Comparison of ENCODE assay signal across 8 mouse cellular contexts in genomic region chr17:83020576-83020975, GRCm38 (mm10).
DNase-seq lines count a peak whose midpoint lies in the region; ATAC-seq and TF ChIP-seq lines count a peak whose summit lies in the region.

No protein-coding gene starts in this region.

- H3K36me3 ChIP-seq in forebrain, postnatal 0 days (ENCODE audit: insufficient read depth) = no peaks in the 10 kb centered on the region
- H3K36me3 ChIP-seq in forebrain, embryonic 10.5 days (replicated peaks) = no peaks in the 10 kb centered on the region

- H3K9ac ChIP-seq in forebrain, postnatal 0 days = no peak overlapping the region

- peak; percentile 29; the same call in 1 of the 2 replicates for ATAC-seq in forebrain, postnatal 0 days
- ATAC-seq in activated CD4-positive, CD25-positive, alpha-beta regulatory T cell, adult 4 months = no peak

- intact Hi-C loops in left cerebral cortex, postnatal 36 days (cut with DNase I) = loop anchor here (10.0 kb wide), 1 partner anchor 834 kb away; no protein-coding TSS in a partner anchor

- no peaks in the 10 kb centered on the region for H3K27me3 ChIP-seq in forebrain, postnatal 0 days (ENCODE audit: insufficient read depth, low read length)
- no peaks in the 10 kb centered on the region; the same call in 1 of the 2 replicates for H3K27me3 ChIP-seq in forebrain, embryonic 10.5 days (ENCODE audit: poor library complexity, severe bottlenecking)

- DNase-seq in forebrain, postnatal 0 days = no peak
- no peak for DNase-seq in forebrain, embryonic 10.5 days (ENCODE audit: extremely low spot score, low spot score)
- DNase-seq in NIH3T3 (ENCODE audit: low read depth) = peak; percentile 40
- peak; percentile 78 for DNase-seq in gastrocnemius, adult 18-20 months (ENCODE audit: low spot score)
- DNase-seq in kidney, postnatal 10 days = peak; percentile 88
- DNase-seq in testis, postnatal 14 days (ENCODE audit: low spot score) = peak; percentile 78
- DNase-seq in left cerebral cortex, postnatal 36 days (ENCODE audit: low spot score in 2 of 2) = no peak

- no peak overlapping the region for H3K27ac ChIP-seq in forebrain, postnatal 0 days (ENCODE audit: low read depth, low read length)
- H3K27ac ChIP-seq in forebrain, embryonic 10.5 days = no peak overlapping the region

- WGBS in forebrain, postnatal 0 days = 62% methylated on average over 10 of the region's 10 CpGs
- 83% methylated on average over 10 of the region's 10 CpGs for WGBS in forebrain, embryonic 10.5 days

- no peak overlapping the region for H3K4me3 ChIP-seq in forebrain, postnatal 0 days (ENCODE audit: low read depth, low read length)
- no peak overlapping the region for H3K4me3 ChIP-seq in forebrain, embryonic 10.5 days

- TF ChIP-seq CTCF in forebrain, postnatal 0 days (IDR thresholded peaks at IDR 0.05; ENCODE audit: low read depth) = no peak

- no peaks in the 10 kb centered on the region for H3K4me1 ChIP-seq in forebrain, postnatal 0 days (ENCODE audit: insufficient read depth)
- H3K4me1 ChIP-seq in forebrain, embryonic 10.5 days = peaks cover 3% of the 10 kb centered on the region

- no peak overlapping the region for H3K4me2 ChIP-seq in forebrain, postnatal 0 days (ENCODE audit: low read depth)

- H3K9me3 ChIP-seq in forebrain, postnatal 0 days (ENCODE audit: low read length) = no peaks in the 10 kb centered on the region
- H3K9me3 ChIP-seq in forebrain, embryonic 10.5 days = no peaks in the 10 kb centered on the region

Comparison
In these comparisons a context has a peak if more than half of its experiments do, and no peak if none do; other contexts are left out.
1. DNase-seq: peak in NIH3T3 (single experiment), gastrocnemius, adult 18-20 months (single experiment), kidney, postnatal 10 days (single experiment) and testis, postnatal 14 days (single experiment); none in forebrain, postnatal 0 days (single experiment), forebrain, embryonic 10.5 days (single experiment) and left cerebral cortex, postnatal 36 days (0 of 2).